Mouse (Mus musculus) bone marrow macrophage, adult 2 months (primary cell): Measurements from ENCODE around the gene Fancl.

Experiments used
- CTCF ChIP-seq: IDR thresholded peaks from 2 replicates; pipeline ENCODE4 v1.5.1; 2012; ENCODE audit warnings: low read depth, mild to moderate bottlenecking, low read length, moderate library complexity
- POLR2A ChIP-seq: IDR thresholded peaks from 2 replicates; pipeline ENCODE4 v1.6.1; 2012; ENCODE audit warnings: mild to moderate bottlenecking, low read depth, low read length, borderline replicate concordance

GRCm38 (mm10) chr11:26450636-26451035 is 64.7 kb downstream of the Fancl start:
- TF ChIP-seq CTCF (no peak), POLR2A (no peak)
